Mouse (Mus musculus): ENCODE data around the gene Hist1h2bb.

DNA sequence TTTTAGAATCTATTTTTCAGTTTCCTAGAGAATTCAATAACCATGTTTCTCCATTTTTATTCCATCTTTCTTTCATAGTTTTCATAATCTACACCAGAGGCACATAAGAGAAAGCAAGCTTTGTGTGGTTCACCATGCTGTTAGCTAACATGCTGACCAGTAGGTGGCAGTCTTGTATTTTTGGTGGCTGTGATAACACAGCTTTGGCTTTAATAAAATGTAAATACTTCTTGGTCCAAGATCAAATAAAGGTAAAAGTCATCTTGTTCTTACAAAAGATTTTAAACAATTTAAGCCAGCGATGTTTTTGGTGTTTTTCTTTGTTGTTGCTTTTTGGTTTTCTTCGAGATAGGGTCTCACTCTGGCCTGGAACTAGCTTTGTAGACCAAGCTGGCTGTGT lies 46.0 kb downstream of the Hist1h2bb start:
- TF ChIP-seq POLR2A (IDR thresholded peaks at IDR 0.05; ENCODE audit: insufficient read depth, low read length): no peak
- peak; percentile 6 for TF ChIP-seq CTCF (IDR thresholded peaks at IDR 0.05; ENCODE audit: low read depth, low read length)

Data from ES-Bruce4 (cell line).